27 mouse cellular contexts compared by ENCODE assay signal in the genomic region with DNA sequence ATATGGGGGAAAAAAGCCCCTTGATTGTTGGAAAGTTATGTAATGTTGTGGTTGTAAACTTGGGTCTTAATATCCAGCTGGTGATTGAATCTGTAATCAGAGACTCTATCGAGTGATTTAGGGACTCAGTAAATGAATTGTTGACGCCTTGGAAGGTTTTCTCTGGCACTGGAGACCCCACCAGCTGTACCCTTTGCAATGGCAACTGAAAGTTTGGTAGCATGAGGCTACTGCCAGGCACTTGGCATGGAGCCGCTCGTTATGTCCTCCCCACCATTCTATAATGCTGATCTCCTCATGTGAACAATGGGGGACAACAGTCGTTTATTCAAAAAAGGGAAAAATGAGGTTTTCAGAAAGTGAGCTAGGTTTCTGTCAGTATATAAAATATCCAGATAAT.
DNase-seq lines count a peak whose midpoint lies in the region; ATAC-seq and TF ChIP-seq lines count a peak whose summit lies in the region.
"Had no signal": no experiment of that assay in that cellular context is flagged by ENCODE, and none has a peak within 500 bp of the region (broad histone marks: within the 10 kb centered on the region; RNA-seq: fewer than 3 reads in every experiment).

No protein-coding gene starts in this region.

- H3K9ac ChIP-seq in forebrain, embryonic 13.5 days = no peak overlapping the region
- H3K9ac ChIP-seq in forebrain, embryonic 12.5 days = no peak overlapping the region
- no peak overlapping the region for H3K9ac ChIP-seq in forebrain, embryonic 16.5 days (replicated peaks; ENCODE audit: low read depth, low read length)
- no peak overlapping the region for H3K9ac ChIP-seq in forebrain, embryonic 11.5 days (ENCODE audit: low read length)
- no peak overlapping the region for H3K9ac ChIP-seq in heart, embryonic 14.5 days (ENCODE audit: low read length)
- no peak overlapping the region for H3K9ac ChIP-seq in heart, postnatal 0 days (replicated peaks; ENCODE audit: low read depth, low read length)
- H3K9ac ChIP-seq: hindbrain, embryonic 13.5 days; intestine, embryonic 15.5 days; kidney, embryonic 15.5 days had no signal

- peak; percentile 65; the same call in 1 of the 2 replicates for ATAC-seq in forebrain, embryonic 13.5 days
- no peak for ATAC-seq in forebrain, embryonic 12.5 days (ENCODE audit: low FRiP score)
- peak; percentile 75 for ATAC-seq in forebrain, embryonic 16.5 days
- ATAC-seq in forebrain, embryonic 11.5 days (replicated peaks; ENCODE audit: low FRiP score) = no peak
- ATAC-seq in heart, embryonic 14.5 days (ENCODE audit: insufficient number of reproducible peaks, insufficient read depth, low FRiP score, low read depth) = no peak
- no peak for ATAC-seq in heart, postnatal 0 days (ENCODE audit: insufficient read depth, low read depth)
- ATAC-seq: hindbrain, embryonic 16.5 days; intestine, embryonic 15.5 days; Patski had no signal

- peaks cover 17% of the 10 kb centered on the region for H3K4me1 ChIP-seq in forebrain, embryonic 13.5 days
- no peaks in the 10 kb centered on the region for H3K4me1 ChIP-seq in forebrain, embryonic 12.5 days
- peaks cover 2% of the 10 kb centered on the region; the same call in 1 of the 2 replicates for H3K4me1 ChIP-seq in forebrain, embryonic 16.5 days (replicated peaks; ENCODE audit: control insufficient read depth, insufficient read depth, low read length)
- H3K4me1 ChIP-seq in forebrain, embryonic 11.5 days (replicated peaks; ENCODE audit: control insufficient read depth, insufficient read depth, low read length) = no peaks in the 10 kb centered on the region
- H3K4me1 ChIP-seq in heart, embryonic 14.5 days (ENCODE audit: control insufficient read depth in 2 of 2, insufficient read depth in 2 of 2, low read length in 2 of 2) = peaks cover 14 to 30% of the 10 kb centered on the region in 2 experiments
- H3K4me1 ChIP-seq in heart, embryonic 10.5 days = peaks cover 15% of the 10 kb centered on the region; the same call in 1 of the 2 replicates
- peaks cover 8% of the 10 kb centered on the region; the same call in 1 of the 2 replicates for H3K4me1 ChIP-seq in heart, postnatal 0 days (ENCODE audit: control insufficient read depth, insufficient read depth)
- H3K4me1 ChIP-seq: hindbrain, embryonic 10.5 days; hindbrain, embryonic 13.5 days; intestine, embryonic 15.5 days had no signal

- H3K27ac ChIP-seq in forebrain, embryonic 13.5 days = peak overlapping the region; percentile 61
- no peak overlapping the region for H3K27ac ChIP-seq in forebrain, embryonic 12.5 days
- H3K27ac ChIP-seq in forebrain, embryonic 16.5 days (ENCODE audit: low read length) = no peak overlapping the region
- H3K27ac ChIP-seq in forebrain, embryonic 11.5 days (ENCODE audit: low read depth, low read length) = no peak overlapping the region
- H3K27ac ChIP-seq in heart, embryonic 14.5 days (replicated peaks in 1 of 2; ENCODE audit: control insufficient read depth in 1 of 2, insufficient read depth in 1 of 2, low read depth in 2 of 2, low read length in 2 of 2) = peak overlapping the region in 1 of 2 experiments; percentile 85; a peak in 2 of 4 replicates
- H3K27ac ChIP-seq in heart, embryonic 10.5 days = no peak overlapping the region
- peak overlapping the region; percentile 94 for H3K27ac ChIP-seq in heart, postnatal 0 days (ENCODE audit: low read depth)
- H3K27ac ChIP-seq: hindbrain, embryonic 10.5 days; hindbrain, embryonic 13.5 days; intestine, embryonic 15.5 days; kidney, embryonic 15.5 days had no signal

- DNase-seq in forebrain, embryonic 11.5 days (ENCODE audit: low spot score) = no peak
- no peak for DNase-seq in heart, embryonic 10.5 days (ENCODE audit: low spot score)
- no peak for DNase-seq in heart, postnatal 0 days (ENCODE audit: low spot score)
- DNase-seq in heart, adult 11 months = no peak
- DNase-seq: adrenal gland, postnatal 10 days; adrenal gland, postnatal 36 days; B cell, adult 2 months; cerebellum, adult 11-12 months; cerebellum, adult 8-10 months; gastrocnemius, postnatal 25 days; heart, postnatal 10 days; heart, postnatal 36 days; kidney, adult 11 months; kidney, adult 8-10 months; kidney, postnatal 10 days had no signal

- H3K36me3 ChIP-seq in forebrain, embryonic 13.5 days (ENCODE audit: poor library complexity, severe bottlenecking) = no peaks in the 10 kb centered on the region
- H3K36me3 ChIP-seq in forebrain, embryonic 12.5 days (replicated peaks) = no peaks in the 10 kb centered on the region
- H3K36me3 ChIP-seq in forebrain, embryonic 16.5 days (ENCODE audit: control insufficient read depth, insufficient read depth) = no peaks in the 10 kb centered on the region
- H3K36me3 ChIP-seq in forebrain, embryonic 11.5 days (ENCODE audit: control insufficient read depth, insufficient read depth, low read length) = no peaks in the 10 kb centered on the region
- no peaks in the 10 kb centered on the region for H3K36me3 ChIP-seq in heart, embryonic 14.5 days (ENCODE audit: control insufficient read depth, insufficient read depth, low read length)
- no peaks in the 10 kb centered on the region for H3K36me3 ChIP-seq in heart, embryonic 10.5 days
- no peaks in the 10 kb centered on the region for H3K36me3 ChIP-seq in heart, postnatal 0 days (replicated peaks; ENCODE audit: control insufficient read depth, insufficient read depth, low read length)
- H3K36me3 ChIP-seq: G1E; hindbrain, embryonic 10.5 days; hindbrain, embryonic 13.5 days; intestine, embryonic 15.5 days; kidney, embryonic 15.5 days had no signal

- no peaks in the 10 kb centered on the region for H3K9me3 ChIP-seq in forebrain, embryonic 13.5 days (replicated peaks)
- H3K9me3 ChIP-seq in forebrain, embryonic 12.5 days = no peaks in the 10 kb centered on the region
- H3K9me3 ChIP-seq in forebrain, embryonic 16.5 days (ENCODE audit: control insufficient read depth, low read length) = no peaks in the 10 kb centered on the region
- no peaks in the 10 kb centered on the region for H3K9me3 ChIP-seq in forebrain, embryonic 11.5 days (ENCODE audit: control insufficient read depth, low read length)
- no peaks in the 10 kb centered on the region for H3K9me3 ChIP-seq in heart, embryonic 14.5 days (ENCODE audit: control insufficient read depth, low read length)
- H3K9me3 ChIP-seq in heart, embryonic 10.5 days = no peaks in the 10 kb centered on the region
- H3K9me3 ChIP-seq in heart, postnatal 0 days (replicated peaks; ENCODE audit: control insufficient read depth, low read length) = no peaks in the 10 kb centered on the region
- H3K9me3 ChIP-seq: hindbrain, embryonic 10.5 days; hindbrain, embryonic 13.5 days; intestine, embryonic 15.5 days; kidney, embryonic 15.5 days had no signal

- no peak for TF ChIP-seq CTCF in heart, postnatal 0 days (IDR thresholded peaks at IDR 0.05; ENCODE audit: low read depth)

- WGBS in forebrain, embryonic 13.5 days = 57% methylated on average over 5 of the region's 5 CpGs
- 73% methylated on average over 5 of the region's 5 CpGs for WGBS in forebrain, embryonic 12.5 days
- whole genome bisulfite sequencing in forebrain, embryonic 16.5 days = 36% methylated on average over 5 of the region's 5 CpGs
- WGBS in forebrain, embryonic 11.5 days = 78% methylated on average over 5 of the region's 5 CpGs
- WGBS in heart, embryonic 14.5 days = 89% methylated on average over 5 of the region's 5 CpGs
- WGBS in heart, embryonic 10.5 days = 87% methylated on average over 5 of the region's 5 CpGs
- WGBS in heart, postnatal 0 days = 84% methylated on average over 5 of the region's 5 CpGs

- no peaks in the 10 kb centered on the region for H3K27me3 ChIP-seq in forebrain, embryonic 13.5 days
- no peaks in the 10 kb centered on the region for H3K27me3 ChIP-seq in forebrain, embryonic 12.5 days
- H3K27me3 ChIP-seq in forebrain, embryonic 16.5 days (replicated peaks; ENCODE audit: control insufficient read depth, insufficient read depth, low read length) = no peaks in the 10 kb centered on the region
- H3K27me3 ChIP-seq in forebrain, embryonic 11.5 days (ENCODE audit: control insufficient read depth, insufficient read depth, low read length) = no peaks in the 10 kb centered on the region
- H3K27me3 ChIP-seq in heart, embryonic 14.5 days (ENCODE audit: control insufficient read depth, insufficient read depth, low read length) = no peaks in the 10 kb centered on the region
- H3K27me3 ChIP-seq in heart, embryonic 10.5 days (ENCODE audit: insufficient read depth, poor library complexity, severe bottlenecking) = no peaks in the 10 kb centered on the region
- H3K27me3 ChIP-seq in heart, postnatal 0 days (ENCODE audit: control insufficient read depth, insufficient read depth, low read length) = no peaks in the 10 kb centered on the region
- H3K27me3 ChIP-seq: CH12.LX; hindbrain, embryonic 13.5 days; intestine, embryonic 15.5 days; kidney, embryonic 15.5 days; Patski had no signal

- no peak overlapping the region for H3K4me3 ChIP-seq in forebrain, embryonic 13.5 days
- no peak overlapping the region for H3K4me3 ChIP-seq in forebrain, embryonic 12.5 days (replicated peaks)
- H3K4me3 ChIP-seq in forebrain, embryonic 16.5 days (replicated peaks; ENCODE audit: low read length) = no peak overlapping the region
- H3K4me3 ChIP-seq in forebrain, embryonic 11.5 days (ENCODE audit: low read depth, low read length) = no peak overlapping the region
- H3K4me3 ChIP-seq in heart, embryonic 14.5 days (ENCODE audit: control insufficient read depth in 1 of 2, insufficient read depth in 1 of 2, low read depth in 1 of 2, low read length in 2 of 2) = no peak overlapping the region
- no peak overlapping the region for H3K4me3 ChIP-seq in heart, embryonic 10.5 days
- no peak overlapping the region for H3K4me3 ChIP-seq in heart, postnatal 0 days (ENCODE audit: low read depth, low read length)
- H3K4me3 ChIP-seq: hindbrain, embryonic 10.5 days; hindbrain, embryonic 13.5 days; intestine, embryonic 15.5 days; kidney, embryonic 15.5 days had no signal

- no peak for TF ChIP-seq EP300 in heart, postnatal 0 days (IDR thresholded peaks at IDR 0.05; ENCODE audit: low read depth)

- H3K4me2 ChIP-seq in forebrain, embryonic 13.5 days = no peak overlapping the region
- no peak overlapping the region for H3K4me2 ChIP-seq in forebrain, embryonic 12.5 days
- H3K4me2 ChIP-seq in forebrain, embryonic 16.5 days (ENCODE audit: low read length) = no peak overlapping the region
- no peak overlapping the region for H3K4me2 ChIP-seq in forebrain, embryonic 11.5 days (ENCODE audit: low read depth, low read length, severe bottlenecking)
- peak overlapping the region; percentile 25; the same call in 1 of the 2 replicates for H3K4me2 ChIP-seq in heart, embryonic 14.5 days (ENCODE audit: low read length)
- 0 out of 2 replicates have a peak overlapping the region, but pooled peaks have one; percentile 9 for H3K4me2 ChIP-seq in heart, postnatal 0 days (ENCODE audit: low read depth, low read length)
- H3K4me2 ChIP-seq: hindbrain, embryonic 13.5 days; intestine, embryonic 15.5 days; kidney, embryonic 15.5 days had no signal

Comparison
In these comparisons a context has a peak if more than half of its experiments do, and no peak if none do; other contexts are left out.
1. ATAC-seq: peak in forebrain, embryonic 13.5 days (single experiment) and forebrain, embryonic 16.5 days (single experiment); none in forebrain, embryonic 12.5 days (single experiment), forebrain, embryonic 11.5 days (single experiment), heart, embryonic 14.5 days (single experiment) and heart, postnatal 0 days (single experiment).
2. H3K27ac ChIP-seq: peak in forebrain, embryonic 13.5 days (single experiment) and heart, postnatal 0 days (single experiment); none in forebrain, embryonic 12.5 days (single experiment), forebrain, embryonic 16.5 days (single experiment), forebrain, embryonic 11.5 days (single experiment) and heart, embryonic 10.5 days (single experiment).
3. H3K4me2 ChIP-seq: peak in heart, embryonic 14.5 days (single experiment) and heart, postnatal 0 days (single experiment); none in forebrain, embryonic 13.5 days (single experiment), forebrain, embryonic 12.5 days (single experiment), forebrain, embryonic 16.5 days (single experiment) and forebrain, embryonic 11.5 days (single experiment).